Mouse (Mus musculus) forebrain, postnatal 0 days (tissue): ENCODE measurements at regions not wholly inside any gene's neighbourhood (a gene's known extent, or its start where the extent isn't known, plus 50 kb on each side); places are given as distances from the start of the nearest gene placed in this dataset.

Experiments used
- ATAC-seq: fragments of 200-750 bp; cut with Nextera tagmentation; 2 replicates; pipeline ENCODE4 v1.8.0; 2017; ENCODE audit warnings: mild to moderate bottlenecking, moderate library complexity
- DNase-seq: peaks from one replicate; pipeline ENCODE4 v3.0.0-alpha.2; 2015
- H3K27ac ChIP-seq: fragments of 300-500 bp; sonication (generic); 2 replicates; pipeline ENCODE4 v1.5.1; 2014; ENCODE audit warnings: low read depth, mild to moderate bottlenecking, antibody characterized with exemption, low read length, moderate library complexity, mixed read lengths
- H3K27me3 ChIP-seq: fragments of 300-500 bp; sonication (generic); 2 replicates; pipeline ENCODE4 v1.6.1; 2014; ENCODE audit warnings: mild to moderate bottlenecking, low read length, mixed read lengths; ENCODE audit not compliant: insufficient read depth
- H3K36me3 ChIP-seq: fragments of 300-500 bp; sonication (generic); 2 replicates; pipeline ENCODE4 v1.6.1; 2014; ENCODE audit warnings: mild to moderate bottlenecking, moderate library complexity; ENCODE audit not compliant: insufficient read depth
- H3K4me1 ChIP-seq: fragments of 300-500 bp; sonication (generic); 2 replicates; pipeline ENCODE4 v1.6.1; 2014; ENCODE audit warnings: antibody characterized with exemption; ENCODE audit not compliant: insufficient read depth
- H3K4me2 ChIP-seq: fragments of 300-500 bp; sonication (generic); 2 replicates; pipeline ENCODE4 v1.6.1; 2014; ENCODE audit warnings: low read depth, mild to moderate bottlenecking, moderate library complexity
- H3K4me3 ChIP-seq: fragments of 300-500 bp; sonication (generic); 2 replicates; pipeline ENCODE4 v1.5.1; 2014; ENCODE audit warnings: low read depth, low read length, mixed read lengths
- H3K9ac ChIP-seq: fragments of 300-500 bp; sonication (generic); 2 replicates; pipeline ENCODE4 v1.6.1; 2014; ENCODE audit warnings: mild to moderate bottlenecking
- H3K9me3 ChIP-seq: fragments of 300-500 bp; sonication (generic); 2 replicates; pipeline ENCODE4 v1.6.1; 2016; ENCODE audit warnings: low read length
- CTCF ChIP-seq: sonication (generic); IDR thresholded peaks from 2 replicates; pipeline ENCODE4 v1.5.1; 2016; ENCODE audit warnings: antibody characterized with exemption, control low read depth, low read depth
- WGBS: fragments of 180-500 bp; shearing (Covaris S2); extraction: QIAGEN DNeasy Blood & Tissue Kit; methylation state at CpG from one replicate; pipeline ENCODE4 v1.1.7; 2014; 5-methylcytosine and 5-hydroxymethylcytosine counted together
- microRNA-seq, 2 experiments: library from miRNA; unstranded; fragments of <30 nt; microRNA quantifications; one replicate each; pipeline ENCODE4; 2016

DNA sequence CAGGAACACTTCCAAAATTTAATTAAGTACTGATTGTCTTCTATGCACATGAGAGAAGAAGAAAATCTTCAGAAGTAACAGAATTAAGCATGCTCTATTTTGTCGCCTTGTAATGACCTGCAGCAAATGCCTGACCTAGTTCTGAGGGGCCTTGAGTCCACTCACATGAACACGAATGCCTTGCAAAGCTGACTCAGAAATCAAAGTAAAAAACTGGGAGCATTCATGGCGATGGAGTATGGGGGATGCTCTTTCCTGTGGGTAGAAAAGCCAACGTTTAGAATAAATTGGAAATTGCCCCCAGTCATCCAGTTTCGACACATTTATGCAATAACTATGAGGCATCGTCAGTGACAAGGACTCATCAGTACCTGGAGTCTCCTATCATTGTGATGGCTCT is 779.1 kb downstream of the Bcl11a start:
- Histone ChIP-seq H3K27me3 (no peaks in the 10 kb centered on the region), H3K4me1 (no peaks in the 10 kb centered on the region), H3K4me2 (no peak overlapping the region), H3K9me3 (no peaks in the 10 kb centered on the region), H3K27ac (no peak overlapping the region), H3K36me3 (no peaks in the 10 kb centered on the region), H3K9ac (no peak overlapping the region), H3K4me3 (no peak overlapping the region)
- TF ChIP-seq CTCF, result no peak
- no peak for ATAC-seq
- no peak for DNase-seq
- 77% methylated on average over 6 of the region's 6 CpGs for WGBS

GRCm38 (mm10) chr11:24864637-24865036 is 786.8 kb downstream of the Bcl11a start:
- WGBS, result 31% methylated on average over 11 of the region's 11 CpGs

GRCm38 (mm10) chr11:24865067-24865796 is 787.4 kb downstream of the Bcl11a start:
- Histone ChIP-seq H3K36me3 (no peaks in the 10 kb centered on the region), H3K27me3 (no peaks in the 10 kb centered on the region), H3K9me3 (no peaks in the 10 kb centered on the region), H3K9ac (no peak overlapping the region), H3K4me1 (no peaks in the 10 kb centered on the region), H3K4me2 (no peak overlapping the region), H3K27ac (no peak overlapping the region), H3K4me3 (no peak overlapping the region)
- 50% methylated on average over 3 of the region's 3 CpGs for WGBS
- ATAC-seq (peak; percentile 60), DNase-seq (peak; percentile 16)
- TF ChIP-seq CTCF, result no peak

More at GRCm38 (mm10) chr11:24864637-24865036, 786.8 kb downstream of the Bcl11a start:
- Histone ChIP-seq H3K9me3 (no peaks in the 10 kb centered on the region), H3K27me3 (no peaks in the 10 kb centered on the region), H3K4me3 (no peak overlapping the region), H3K9ac (no peak overlapping the region), H3K36me3 (no peaks in the 10 kb centered on the region), H3K27ac (no peak overlapping the region), H3K4me2 (no peak overlapping the region), H3K4me1 (no peaks in the 10 kb centered on the region)
- DNase-seq (no peak), ATAC-seq (peak; percentile 50)
- no peak for TF ChIP-seq CTCF

Small RNA genes in the stretch of these regions (microRNA-seq; reads per million reads assigned to microRNA genes)
- gene Gm25507, result 0 reads per million in 2 experiments
